Mouse (Mus musculus) adrenal gland, postnatal 25 days (tissue): Measurements from ENCODE around the gene Fam71a. TPM values are rescaled to one million over a fixed set of nuclear protein-coding genes. Genes with fewer than 3 reads are reported as not detected.

ENCODE experiments used
- DNase-seq: peaks from one replicate; pipeline ENCODE4 v3.0.0; 2021; ENCODE audit warnings: mixed read lengths
- total RNA-seq: library from RNA; stranded (reverse); gene quantifications from 2 replicates; pipeline ENCODE4 v1.2.3, GENCODE M21; 2021

Gene Fam71a
- total RNA-seq, 1 experiment from 2014 or later, result not detected

DNA sequence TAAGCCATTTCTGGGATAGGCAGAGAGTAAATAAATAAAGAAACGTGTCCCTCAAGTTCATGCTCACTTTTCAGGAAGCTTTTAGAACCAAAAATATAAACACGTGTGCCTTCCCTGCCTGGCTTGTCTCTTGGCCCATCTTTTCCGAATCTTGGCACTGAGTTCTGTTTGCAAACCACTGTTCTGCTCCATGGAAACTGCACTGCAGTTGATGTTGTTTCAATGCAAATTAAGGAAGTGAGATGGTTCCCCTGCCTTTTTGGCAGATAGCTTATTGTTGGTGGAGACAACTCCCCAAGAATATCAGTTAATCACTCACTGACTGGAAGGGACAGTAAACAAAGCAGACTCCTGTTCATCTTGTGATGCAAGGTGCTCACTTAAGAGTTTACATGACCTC lies 41.9 kb downstream of the Fam71a start:
- no peak for DNase-seq

DNA sequence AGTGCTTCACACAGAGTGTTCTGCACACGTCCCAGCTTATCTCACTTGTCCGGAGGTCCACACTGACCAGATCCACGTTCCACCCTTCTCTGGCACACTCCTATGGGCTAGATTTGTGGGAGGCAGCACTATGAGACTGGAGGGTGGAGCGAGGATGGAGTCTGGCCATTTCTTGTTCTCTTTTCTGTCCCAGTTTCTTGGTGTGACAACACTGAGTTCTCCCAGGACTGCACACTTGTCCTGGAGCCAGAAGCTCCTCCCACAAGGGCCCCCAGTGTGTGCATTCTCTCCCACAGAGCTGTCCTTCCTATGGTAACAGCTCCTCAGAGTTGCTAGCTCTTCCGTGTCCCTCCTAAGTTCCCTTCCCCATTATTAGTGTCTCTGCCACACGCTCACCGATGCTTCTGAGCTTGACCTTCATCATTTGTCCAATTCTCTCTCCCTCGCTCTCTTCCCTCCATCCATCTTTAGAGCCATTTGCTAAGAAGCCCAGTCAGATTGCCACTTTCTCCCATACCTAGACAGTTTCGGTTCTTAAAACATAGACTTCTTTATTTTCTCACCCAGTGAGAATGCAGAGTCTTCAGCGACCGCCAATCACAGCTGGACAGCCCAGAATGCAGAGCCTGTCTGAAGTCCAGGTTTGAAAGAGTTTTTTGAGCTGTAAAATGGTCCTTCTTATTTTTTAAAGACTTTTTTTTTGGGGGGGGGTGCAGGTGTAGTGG lies 48.9 kb downstream of the Fam71a start:
- no peak for DNase-seq

DNA sequence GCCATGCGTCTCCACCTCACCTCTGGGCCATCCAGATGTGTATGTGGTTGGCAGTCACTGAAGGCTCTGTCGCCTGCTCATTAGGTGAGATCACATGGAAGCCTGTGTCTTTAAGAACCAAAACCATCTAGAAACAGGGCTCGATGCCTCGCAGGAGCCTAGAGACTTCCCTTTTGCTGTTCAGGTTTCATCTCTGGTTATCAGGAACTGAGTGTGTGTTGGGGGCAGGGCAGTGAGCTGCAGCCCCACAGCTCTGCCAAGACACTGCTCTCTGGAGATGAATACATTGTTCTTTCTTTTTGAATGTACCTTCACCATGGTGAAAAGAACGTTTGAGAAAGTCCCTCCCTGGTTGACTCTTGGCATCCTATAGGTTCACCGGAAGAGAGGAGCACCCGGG lies 49.7 kb downstream of the Fam71a start:
- no peak for DNase-seq

Other genes starting within 250 kb of the Fam71a start
- gene Angel2, start 239.7 kb downstream of the Fam71a start, total RNA-seq, result 44.3 and 56.8 TPM in 2 replicates
- 0.48 and 0.49 TPM in 2 replicates for gene Vash2, start 185.5 kb downstream of the Fam71a start, total RNA-seq
- 14.7 and 15.0 TPM in 2 replicates for gene Flvcr1, start 138.7 kb downstream of the Fam71a start, total RNA-seq
- not detected in 2 replicates for gene Spata45, start 128.2 kb downstream of the Fam71a start, total RNA-seq
- 18.1 and 28.4 TPM in 2 replicates for gene Tatdn3, start 101.9 kb downstream of the Fam71a start, total RNA-seq
- 1.9 and 3.3 TPM in 2 replicates for gene Nsl1, start 101.8 kb downstream of the Fam71a start, total RNA-seq
- 1.7 and 3.1 TPM in 2 replicates for gene Batf3, start 67.0 kb downstream of the Fam71a start, total RNA-seq
- gene Atf3, start 53.2 kb upstream of the Fam71a start, total RNA-seq, result 0.67 TPM in 1 of 2 replicates, not detected in the other
- 104 and 112 TPM in 2 replicates for gene Nenf, start 153.4 kb upstream of the Fam71a start, total RNA-seq
- 7.4 and 7.7 TPM in 2 replicates for gene Tmem206, start 161.1 kb upstream of the Fam71a start, total RNA-seq
- 162 and 192 TPM in 2 replicates for gene Ppp2r5a, start 238.5 kb upstream of the Fam71a start, total RNA-seq